Mouse (Mus musculus) kidney, adult 2 months (tissue): ENCODE measurements around the gene Armc8. TPM values are rescaled to one million over a fixed set of nuclear protein-coding genes. Genes with fewer than 3 reads are reported as not detected.

Experiments
- DNase-seq: peaks from one replicate; pipeline ENCODE4 v3.0.0; 2021
- H3K27ac ChIP-seq: fragments of 200-500 bp; 2 replicates; pipeline ENCODE4 v1.5.1; 2012; ENCODE audit warnings: low read depth, low read length, control low read depth, inconsistent platforms; ENCODE audit not compliant: insufficient read depth
- H3K27me3 ChIP-seq: fragments of 200-500 bp; replicated peaks from 2 replicates; pipeline ENCODE4 v1.6.1; 2012; ENCODE audit warnings: mild to moderate bottlenecking, moderate library complexity, low read length, inconsistent platforms; ENCODE audit not compliant: control insufficient read depth, insufficient read depth
- H3K36me3 ChIP-seq: fragments of 200-500 bp; 2 replicates; pipeline ENCODE4 v1.6.1; 2012; ENCODE audit warnings: mild to moderate bottlenecking, moderate library complexity, low read length, inconsistent platforms; ENCODE audit not compliant: control insufficient read depth, insufficient read depth
- H3K4me1 ChIP-seq: fragments of 200-500 bp; 2 replicates; pipeline ENCODE4 v1.6.1; 2011; ENCODE audit warnings: low read length; ENCODE audit not compliant: control insufficient read depth, insufficient read depth
- H3K4me3 ChIP-seq: fragments of 200-500 bp; 2 replicates; pipeline ENCODE4 v1.5.1; 2011; ENCODE audit warnings: mild to moderate bottlenecking, low read depth, low read length, control low read depth; ENCODE audit not compliant: insufficient read depth
- CTCF ChIP-seq: fragments of 200-500 bp; conservative IDR thresholded peaks from 2 replicates; pipeline ENCODE4 v1.5.1; 2011; ENCODE audit warnings: low read depth, mild to moderate bottlenecking, control low read depth, low read length, moderate library complexity, mixed read lengths; ENCODE audit not compliant: insufficient read depth, insufficient read length
- POLR2A ChIP-seq: fragments of 200-500 bp; IDR thresholded peaks from one replicate; pipeline ENCODE4 v1.6.1; 2011; ENCODE audit warnings: low read depth, low read length, control low read depth
- WGBS: fragments of 180-500 bp; shearing (Covaris S2); methylation state at CpG from one replicate; pipeline ENCODE4 v1.1.7; 2018; 5-methylcytosine and 5-hydroxymethylcytosine counted together
- polyA plus RNA-seq: library from polyadenylated mRNA; depleted of rRNA; stranded (reverse); fragments of >200 nt; gene quantifications from 2 replicates; pipeline ENCODE4 v1.2.3, GENCODE M21; 2012

Gene Armc8
- polyA plus RNA-seq, 1 experiment, result 11.3 TPM

- no peaks in the 10 kb centered on the region for H3K36me3 ChIP-seq
- TF ChIP-seq CTCF (no peak), POLR2A (no peak)
- under 1% methylated on average over 69 of the region's 86 CpGs for WGBS
- peaks cover 6% of the 10 kb centered on the region; the same call in 1 of the 2 replicates for H3K4me1 ChIP-seq
- no peaks in the 10 kb centered on the region for H3K27me3 ChIP-seq
- H3K27ac ChIP-seq, result peak overlapping the region; percentile 95
- peak overlapping the region; percentile 97 for H3K4me3 ChIP-seq
- peak; percentile 84 for DNase-seq
Measured at GRCm38 (mm10) chr9:99436182-99437030, 132.3 kb downstream of the Armc8 start.

DNA sequence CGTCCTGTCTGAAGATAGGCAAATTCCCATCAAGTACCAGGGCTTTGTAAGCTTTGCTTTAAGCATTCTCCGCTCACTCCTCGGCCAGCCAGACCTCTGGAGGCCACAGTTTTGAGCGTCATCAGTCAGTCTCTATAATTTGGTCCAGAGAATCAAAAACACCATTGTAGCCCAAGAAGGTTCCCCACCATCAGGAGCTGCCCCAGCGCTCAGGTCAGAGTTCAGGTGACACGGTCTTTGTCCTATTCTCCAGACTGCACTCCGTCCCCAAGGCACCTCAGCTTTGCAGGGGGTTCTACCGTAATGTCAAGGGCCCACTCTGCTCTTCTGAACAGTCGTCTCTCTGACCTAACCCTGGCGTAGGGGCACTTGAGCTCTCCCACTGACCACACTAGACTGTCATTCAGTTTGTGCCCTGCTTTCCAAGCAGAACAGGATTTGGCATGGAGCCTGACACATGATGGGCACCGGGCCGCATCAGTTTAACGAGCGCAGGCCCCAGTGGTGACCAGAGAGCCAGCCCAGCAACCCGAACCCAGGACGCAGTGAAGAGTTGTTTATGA lies 133.0 kb downstream of the Armc8 start:
- Histone ChIP-seq H3K27me3 (no peaks in the 10 kb centered on the region), H3K4me3 (peak overlapping the region; percentile 97), H3K4me1 (peaks cover 6% of the 10 kb centered on the region; the same call in 1 of the 2 replicates), H3K27ac (peak overlapping the region; percentile 17), H3K36me3 (no peaks in the 10 kb centered on the region)
- peak; percentile 66 for DNase-seq
- TF ChIP-seq POLR2A (no peak), CTCF (no peak)
- WGBS, result 16% methylated on average over 16 of the region's 16 CpGs

- Histone ChIP-seq H3K4me3 (peak overlapping the region; percentile 97), H3K27me3 (no peaks in the 10 kb centered on the region), H3K4me1 (peaks cover 6% of the 10 kb centered on the region; the same call in 1 of the 2 replicates), H3K27ac (peak overlapping the region; percentile 17), H3K36me3 (no peaks in the 10 kb centered on the region)
- DNase-seq, result peak; percentile 28
- no peak for TF ChIP-seq CTCF
- no peak for TF ChIP-seq POLR2A
- 33% methylated on average over 14 of the region's 14 CpGs for WGBS
Measured at GRCm38 (mm10) chr9:99434892-99435618, 133.6 kb downstream of the Armc8 start.

GRCm38 (mm10) chr9:99432478-99432877 lies 136.2 kb downstream of the Armc8 start:
- H3K4me3 ChIP-seq, result no peak overlapping the region
- no peak for TF ChIP-seq POLR2A
- TF ChIP-seq CTCF, result no peak
- 81% methylated on average over 4 of the region's 4 CpGs for WGBS
- DNase-seq, result no peak
- peaks cover 6% of the 10 kb centered on the region; the same call in 1 of the 2 replicates for H3K4me1 ChIP-seq
- H3K27me3 ChIP-seq, result no peaks in the 10 kb centered on the region
- H3K36me3 ChIP-seq, result no peaks in the 10 kb centered on the region
- H3K27ac ChIP-seq, result no peak overlapping the region

GRCm38 (mm10) chr9:99431963-99432362 lies 136.7 kb downstream of the Armc8 start:
- Histone ChIP-seq H3K27me3 (no peaks in the 10 kb centered on the region), H3K36me3 (no peaks in the 10 kb centered on the region), H3K27ac (no peak overlapping the region), H3K4me3 (no peak overlapping the region), H3K4me1 (peaks cover 6% of the 10 kb centered on the region; the same call in 1 of the 2 replicates)
- DNase-seq, result no peak
- TF ChIP-seq CTCF, result no peak
- TF ChIP-seq POLR2A, result no peak
- 68% methylated on average over 6 of the region's 6 CpGs for WGBS

DNA sequence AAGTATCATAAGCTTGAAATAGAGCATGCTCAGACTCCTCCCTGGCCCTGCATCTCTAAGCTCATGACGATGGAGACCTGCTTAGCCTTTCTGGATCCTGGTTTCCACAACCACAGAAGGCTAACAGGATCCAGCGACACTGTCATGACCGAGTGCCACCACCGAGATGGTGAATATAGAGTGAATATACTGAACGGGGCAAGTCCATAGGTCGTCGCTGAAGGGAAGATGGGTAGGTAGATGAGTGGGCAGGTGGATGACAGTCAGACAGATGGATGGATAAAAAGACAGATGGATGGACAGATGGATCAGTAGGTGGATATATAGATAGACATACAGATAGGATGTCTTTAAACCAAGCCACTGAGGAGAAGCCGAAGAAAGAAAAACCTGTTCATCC lies 137.4 kb downstream of the Armc8 start:
- peaks cover 6% of the 10 kb centered on the region; the same call in 1 of the 2 replicates for H3K4me1 ChIP-seq
- no peaks in the 10 kb centered on the region for H3K36me3 ChIP-seq
- no peak overlapping the region for H3K27ac ChIP-seq
- 94% methylated on average over 8 of the region's 8 CpGs for WGBS
- no peak for TF ChIP-seq POLR2A
- no peak for TF ChIP-seq CTCF
- no peak for DNase-seq
- no peaks in the 10 kb centered on the region for H3K27me3 ChIP-seq
- no peak overlapping the region for H3K4me3 ChIP-seq

DNA sequence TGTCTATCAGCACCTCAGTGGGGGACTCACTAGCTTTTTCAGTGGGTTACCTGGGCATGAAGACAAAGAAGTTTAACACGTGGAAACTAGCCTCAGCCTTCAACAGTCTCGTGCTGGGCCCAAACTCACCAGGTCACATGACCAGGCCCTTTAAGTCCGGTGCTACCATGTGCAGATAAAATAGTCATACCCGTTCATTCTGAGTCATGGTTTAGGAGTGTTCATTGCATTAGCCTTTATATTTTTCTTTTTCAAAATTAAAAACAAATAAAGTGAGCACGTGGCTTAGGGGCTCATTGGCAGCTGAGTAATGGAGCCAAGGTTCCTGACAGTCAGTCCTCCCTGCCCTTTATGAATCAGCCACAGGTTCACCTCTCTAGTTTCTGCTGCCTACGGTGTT lies 137.9 kb downstream of the Armc8 start:
- Histone ChIP-seq H3K27ac (no peak overlapping the region), H3K4me1 (peaks cover 6% of the 10 kb centered on the region), H3K36me3 (no peaks in the 10 kb centered on the region), H3K4me3 (no peak overlapping the region), H3K27me3 (no peaks in the 10 kb centered on the region)
- TF ChIP-seq CTCF (no peak), POLR2A (no peak)
- WGBS, result 76% methylated on average over 6 of the region's 6 CpGs
- DNase-seq, result no peak
